Mouse (Mus musculus): ENCODE results near the gene Vwa3a. TPM values are rescaled to one million over a fixed set of nuclear protein-coding genes. Genes with fewer than 3 reads are reported as not detected.
A peak's percentile ranks its signal among the peaks of the same experiment; 100 is the strongest.

The Vwa3a gene
- polyA plus RNA-seq, 1 experiment from 2014 or later, result 0.21 TPM

GRCm38 (mm10) chr7:120748478-120748877 is 9.4 kb downstream of the Vwa3a start:
- DNase-seq (ENCODE audit: low spot score) (no peak), ATAC-seq (ENCODE audit: low FRiP score, low TSS enrichment) (no peak)
- Histone ChIP-seq H3K9me3 (ENCODE audit: control insufficient read depth, low read length) (no peaks in the 10 kb centered on the region), H3K4me1 (replicated peaks; ENCODE audit: control insufficient read depth, insufficient read depth) (no peaks in the 10 kb centered on the region), H3K9ac (ENCODE audit: low read length) (no peak overlapping the region), H3K36me3 (ENCODE audit: control insufficient read depth, insufficient read depth, low read length) (no peaks in the 10 kb centered on the region), H3K4me3 (ENCODE audit: low read depth, low read length) (no peak overlapping the region), H3K27me3 (ENCODE audit: control insufficient read depth, insufficient read depth, low read length) (no peaks in the 10 kb centered on the region), H3K4me2 (replicated peaks; ENCODE audit: low read depth) (no peak overlapping the region), H3K27ac (replicated peaks) (no peak overlapping the region)
- no peak for TF ChIP-seq EP300 (optimal IDR thresholded peaks at IDR 0.05)
- no peak for TF ChIP-seq CTCF (IDR thresholded peaks at IDR 0.05; ENCODE audit: low read depth)

- H3K9ac ChIP-seq (ENCODE audit: low read length), result no peak overlapping the region
- no peaks in the 10 kb centered on the region for H3K27me3 ChIP-seq (ENCODE audit: control insufficient read depth, insufficient read depth, low read length)
- H3K9me3 ChIP-seq (ENCODE audit: control insufficient read depth, low read length), result no peaks in the 10 kb centered on the region
- H3K4me2 ChIP-seq (replicated peaks; ENCODE audit: low read depth), result no peak overlapping the region
- no peak for ATAC-seq (ENCODE audit: low FRiP score, low TSS enrichment)
- H3K27ac ChIP-seq (replicated peaks), result no peak overlapping the region
- H3K36me3 ChIP-seq (ENCODE audit: control insufficient read depth, insufficient read depth, low read length), result no peaks in the 10 kb centered on the region
- no peak for DNase-seq (ENCODE audit: low spot score)
- no peak for TF ChIP-seq EP300 (optimal IDR thresholded peaks at IDR 0.05)
- no peak for TF ChIP-seq CTCF (IDR thresholded peaks at IDR 0.05; ENCODE audit: low read depth)
- H3K4me3 ChIP-seq (ENCODE audit: low read depth, low read length), result no peak overlapping the region
- no peaks in the 10 kb centered on the region for H3K4me1 ChIP-seq (replicated peaks; ENCODE audit: control insufficient read depth, insufficient read depth)
Measured at GRCm38 (mm10) chr7:120751330-120751729, 12.2 kb downstream of the Vwa3a start.

DNA sequence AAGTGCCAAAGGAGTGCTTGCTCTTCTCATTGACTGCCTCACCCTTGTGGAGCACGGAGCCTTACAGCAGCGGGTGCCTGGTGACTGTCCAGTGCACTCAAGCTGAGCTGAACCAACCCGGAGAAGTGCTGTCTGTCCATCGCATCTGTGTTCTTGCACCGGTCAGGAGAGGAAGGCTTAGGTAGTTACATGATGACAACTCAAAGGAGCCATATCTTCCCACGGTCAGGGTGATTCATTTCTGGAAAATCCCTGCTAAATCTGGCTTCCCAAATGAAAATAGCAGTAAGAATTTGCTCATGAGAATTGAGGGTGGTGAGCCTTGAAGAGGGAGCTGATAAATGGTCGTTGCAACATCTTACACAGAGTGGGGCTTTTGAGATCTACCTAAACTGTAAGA is 12.8 kb downstream of the Vwa3a start:
- no peaks in the 10 kb centered on the region for H3K4me1 ChIP-seq (replicated peaks; ENCODE audit: control insufficient read depth, insufficient read depth)
- H3K9me3 ChIP-seq (ENCODE audit: control insufficient read depth, low read length), result no peaks in the 10 kb centered on the region
- H3K4me2 ChIP-seq (replicated peaks; ENCODE audit: low read depth), result no peak overlapping the region
- no peaks in the 10 kb centered on the region for H3K36me3 ChIP-seq (ENCODE audit: control insufficient read depth, insufficient read depth, low read length)
- no peaks in the 10 kb centered on the region for H3K27me3 ChIP-seq (ENCODE audit: control insufficient read depth, insufficient read depth, low read length)
- no peak overlapping the region for H3K27ac ChIP-seq (replicated peaks)
- no peak for ATAC-seq (ENCODE audit: low FRiP score, low TSS enrichment)
- DNase-seq (ENCODE audit: low spot score), result no peak
- WGBS, result 79% methylated on average over 7 of the region's 7 CpGs
- no peak overlapping the region for H3K4me3 ChIP-seq (ENCODE audit: low read depth, low read length)
- no peak for TF ChIP-seq CTCF (IDR thresholded peaks at IDR 0.05; ENCODE audit: low read depth)
- no peak for TF ChIP-seq EP300 (optimal IDR thresholded peaks at IDR 0.05)
- no peak overlapping the region for H3K9ac ChIP-seq (ENCODE audit: low read length)

GRCm38 (mm10) chr7:120754671-120755070 is 15.6 kb downstream of the Vwa3a start:
- WGBS, result 3% methylated on average over 5 of the region's 5 CpGs
- Histone ChIP-seq H3K27me3 (ENCODE audit: control insufficient read depth, insufficient read depth, low read length) (no peaks in the 10 kb centered on the region), H3K27ac (replicated peaks) (no peak overlapping the region), H3K4me1 (replicated peaks; ENCODE audit: control insufficient read depth, insufficient read depth) (no peaks in the 10 kb centered on the region), H3K4me2 (replicated peaks; ENCODE audit: low read depth) (no peak overlapping the region), H3K36me3 (ENCODE audit: control insufficient read depth, insufficient read depth, low read length) (no peaks in the 10 kb centered on the region), H3K9me3 (ENCODE audit: control insufficient read depth, low read length) (no peaks in the 10 kb centered on the region), H3K4me3 (ENCODE audit: low read depth, low read length) (no peak overlapping the region), H3K9ac (ENCODE audit: low read length) (no peak overlapping the region)
- TF ChIP-seq CTCF (IDR thresholded peaks at IDR 0.05; ENCODE audit: low read depth) (peak; percentile 92), EP300 (optimal IDR thresholded peaks at IDR 0.05) (no peak)
- ATAC-seq (ENCODE audit: low FRiP score, low TSS enrichment) (peak; percentile 84; the same call in 1 of the 2 replicates), DNase-seq (ENCODE audit: low spot score) (peak; percentile 87)

DNA sequence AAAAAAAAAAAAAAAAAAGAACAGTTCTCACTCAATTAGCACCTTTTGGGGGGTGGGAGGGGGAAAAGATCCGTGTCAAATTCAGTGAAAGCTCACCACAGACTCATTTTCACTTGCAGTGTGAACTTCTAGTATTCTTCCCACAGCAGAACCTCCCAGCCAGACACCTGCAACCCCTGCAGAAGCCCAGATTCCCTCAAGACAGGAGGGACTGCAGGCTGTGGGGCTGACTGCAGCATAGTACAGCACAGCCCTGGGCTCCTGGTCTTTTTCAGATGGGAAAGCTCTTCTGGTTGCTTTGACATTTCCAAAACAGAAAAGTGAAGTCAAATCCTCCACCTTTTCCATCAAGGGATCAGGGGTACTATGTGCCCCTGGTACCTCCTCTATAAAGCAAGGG is 28.3 kb downstream of the Vwa3a start:
- Histone ChIP-seq H3K4me2 (replicated peaks; ENCODE audit: low read depth) (no peak overlapping the region), H3K36me3 (ENCODE audit: control insufficient read depth, insufficient read depth, low read length) (no peaks in the 10 kb centered on the region), H3K4me3 (ENCODE audit: low read depth, low read length) (no peak overlapping the region), H3K9ac (ENCODE audit: low read length) (no peak overlapping the region), H3K27me3 (ENCODE audit: control insufficient read depth, insufficient read depth, low read length) (no peaks in the 10 kb centered on the region), H3K27ac (replicated peaks) (no peak overlapping the region), H3K4me1 (replicated peaks; ENCODE audit: control insufficient read depth, insufficient read depth) (no peaks in the 10 kb centered on the region), H3K9me3 (ENCODE audit: control insufficient read depth, low read length) (no peaks in the 10 kb centered on the region)
- 4% methylated on average over 1 of the region's 1 CpGs for WGBS
- DNase-seq (ENCODE audit: low spot score) (no peak), ATAC-seq (ENCODE audit: low FRiP score, low TSS enrichment) (no peak)
- no peak for TF ChIP-seq EP300 (optimal IDR thresholded peaks at IDR 0.05)
- TF ChIP-seq CTCF (IDR thresholded peaks at IDR 0.05; ENCODE audit: low read depth), result no peak

DNA sequence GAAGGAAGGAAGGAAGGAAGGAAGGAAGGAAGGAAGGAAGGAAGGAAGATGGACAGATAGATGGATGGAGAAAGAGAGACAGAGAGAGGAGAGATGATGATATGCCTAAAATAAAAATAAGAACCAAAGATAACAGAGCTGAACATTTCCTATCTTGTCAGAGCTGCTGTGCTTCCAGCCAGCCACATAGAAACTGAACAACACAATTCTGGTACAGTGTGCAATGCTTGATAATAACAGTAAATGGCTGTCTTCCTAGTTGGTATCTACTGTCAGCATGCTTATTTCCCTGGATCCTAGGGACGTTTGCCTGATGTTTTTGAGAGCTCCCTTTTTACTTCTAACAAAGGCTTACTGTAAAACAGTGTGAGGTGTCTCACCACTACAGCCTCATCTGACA is 32.3 kb downstream of the Vwa3a start:
- no peak for TF ChIP-seq CTCF (IDR thresholded peaks at IDR 0.05; ENCODE audit: low read depth)
- no peak for TF ChIP-seq EP300 (optimal IDR thresholded peaks at IDR 0.05)
- no peak for ATAC-seq (ENCODE audit: low FRiP score, low TSS enrichment)

More for the DNA sequence above, 32.3 kb downstream of the Vwa3a start:
- H3K36me3 ChIP-seq (ENCODE audit: control insufficient read depth, insufficient read depth, low read length), result no peaks in the 10 kb centered on the region
- 43% methylated on average over 1 of the region's 1 CpGs for WGBS
- no peaks in the 10 kb centered on the region for H3K4me1 ChIP-seq (replicated peaks; ENCODE audit: control insufficient read depth, insufficient read depth)
- DNase-seq (ENCODE audit: low spot score), result no peak
- H3K9me3 ChIP-seq (ENCODE audit: control insufficient read depth, low read length), result no peaks in the 10 kb centered on the region
- H3K9ac ChIP-seq (ENCODE audit: low read length), result no peak overlapping the region
- H3K4me2 ChIP-seq (replicated peaks; ENCODE audit: low read depth), result no peak overlapping the region
- H3K27me3 ChIP-seq (ENCODE audit: control insufficient read depth, insufficient read depth, low read length), result no peaks in the 10 kb centered on the region
- no peak overlapping the region for H3K27ac ChIP-seq (replicated peaks)
- no peak overlapping the region for H3K4me3 ChIP-seq (ENCODE audit: low read depth, low read length)

All from stomach, postnatal 0 days (tissue).